Mouse (Mus musculus): Measurements from ENCODE around the gene Naxd.
"Not testable (repeated sequence)": the region's sequence is repeated elsewhere in the genome, so short reads cannot be mapped to it uniquely, and the experiment has no call there.

Naxd gene

DNA sequence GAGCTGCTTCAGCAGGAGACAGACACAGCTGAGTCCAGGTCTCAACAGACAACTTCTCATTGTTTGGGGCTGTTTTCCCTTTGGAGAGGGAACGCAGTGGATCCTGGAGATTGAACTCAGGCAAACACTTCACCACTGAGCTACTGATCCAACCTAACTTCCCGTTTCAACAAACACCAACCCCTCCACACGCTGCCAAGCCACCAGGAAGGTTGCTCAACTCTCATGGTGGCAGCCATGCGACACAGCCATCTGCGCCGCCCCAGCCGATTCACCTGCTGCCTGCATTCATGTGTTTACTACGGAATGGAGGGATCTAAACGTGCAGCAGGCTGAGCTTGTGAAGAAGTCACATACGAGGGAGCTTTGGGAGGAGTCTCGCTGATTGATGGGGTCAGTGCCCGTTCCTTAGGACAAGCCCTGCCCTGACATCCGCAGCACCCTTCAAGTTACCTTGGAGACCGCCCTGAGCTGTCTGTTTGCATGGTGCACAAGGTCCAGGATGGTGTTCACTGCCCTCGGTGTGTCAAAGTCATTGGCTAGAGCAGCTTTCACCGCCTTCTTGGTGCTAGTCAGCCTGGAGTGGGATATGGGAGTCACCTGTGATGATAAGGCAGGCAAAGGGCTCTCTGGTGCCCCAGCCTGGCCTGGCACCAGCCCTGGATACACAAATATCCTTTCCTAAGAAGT is 20.2 kb downstream of the Naxd start:
- no peak for DNase-seq

GRCm38 (mm10) chr8:11518056-11518396 is 20.7 kb downstream of the Naxd start:
- DNase-seq = no peak

DNA sequence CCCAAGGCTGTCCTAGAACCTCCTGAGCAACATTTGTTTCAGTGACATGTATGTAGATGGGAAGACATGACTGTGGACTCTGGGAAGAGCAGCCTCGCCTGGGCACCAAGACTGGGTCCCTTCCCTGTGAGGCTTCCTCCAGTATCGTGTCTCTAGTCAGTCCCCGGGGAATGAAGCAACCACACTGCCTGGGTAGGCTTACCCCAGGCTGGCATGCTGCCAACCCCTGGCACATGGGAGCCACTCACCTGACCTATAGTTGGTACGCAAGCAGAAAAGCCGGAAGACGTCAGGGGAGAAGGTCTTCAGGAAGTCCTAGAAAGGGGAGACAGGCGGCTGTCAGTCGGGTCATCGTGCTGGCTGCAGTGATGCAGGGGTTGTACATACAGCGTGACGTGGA is 21.4 kb downstream of the Naxd start:
- peak in 1 of 2 experiments; percentile 31 for DNase-seq

- DNase-seq = no peak
These were observed 26.0 kb downstream of the Naxd start for GRCm38 (mm10) chr8:11523331-11523730.

DNA sequence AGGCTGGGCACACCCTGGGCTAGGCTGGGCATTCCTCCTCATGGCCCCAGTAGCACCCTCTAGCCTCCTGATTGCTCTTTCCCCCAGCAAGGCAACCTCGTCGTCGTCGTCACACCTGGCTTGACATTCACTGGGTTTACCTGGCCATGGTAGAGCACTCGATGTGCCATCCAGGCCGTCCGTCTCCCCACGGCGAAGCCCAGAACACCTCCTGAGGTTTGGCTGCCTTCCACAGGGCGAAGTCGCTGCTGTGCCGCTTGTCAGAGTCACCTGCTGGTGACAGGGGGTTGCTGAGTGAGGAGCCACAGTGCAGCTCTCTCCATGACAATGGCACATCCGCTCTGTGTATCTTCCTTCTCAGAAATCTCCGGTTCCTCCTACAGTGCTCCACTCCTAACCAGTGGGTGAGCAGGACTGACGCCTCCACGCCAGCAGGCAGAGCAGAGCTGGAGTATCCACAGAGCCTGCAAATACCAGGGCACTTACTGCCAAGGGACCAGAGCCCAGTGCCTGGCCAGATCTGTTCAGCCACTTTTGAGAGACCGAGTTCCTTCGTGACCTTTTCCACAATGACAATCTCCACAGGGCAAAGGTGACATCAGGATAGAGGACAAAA is 33.0 kb downstream of the Naxd start:
- DNase-seq = no peak

DNA sequence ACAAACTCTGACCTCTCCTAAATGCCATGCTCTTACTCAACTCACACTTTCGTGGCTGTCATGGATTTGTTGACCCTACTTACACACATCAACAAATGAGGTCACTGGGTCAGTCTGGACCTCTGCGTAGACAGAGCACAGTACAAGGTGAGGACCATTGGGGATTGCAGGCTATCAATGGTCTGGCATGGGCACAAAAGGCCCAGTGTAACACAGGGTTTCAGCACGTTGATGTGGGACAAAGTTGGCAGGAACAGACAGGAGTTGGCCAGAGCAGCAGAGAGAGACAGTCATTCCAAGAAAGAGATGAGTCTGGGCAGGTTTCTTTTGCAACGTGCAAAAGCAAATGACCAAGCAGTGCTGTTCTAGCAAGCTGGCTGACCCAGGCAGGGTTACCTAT is 33.5 kb downstream of the Naxd start:
- DNase-seq = no peak

GRCm38 (mm10) chr8:11534494-11534893 is 37.2 kb downstream of the Naxd start:
- DNase-seq = no peak

DNA sequence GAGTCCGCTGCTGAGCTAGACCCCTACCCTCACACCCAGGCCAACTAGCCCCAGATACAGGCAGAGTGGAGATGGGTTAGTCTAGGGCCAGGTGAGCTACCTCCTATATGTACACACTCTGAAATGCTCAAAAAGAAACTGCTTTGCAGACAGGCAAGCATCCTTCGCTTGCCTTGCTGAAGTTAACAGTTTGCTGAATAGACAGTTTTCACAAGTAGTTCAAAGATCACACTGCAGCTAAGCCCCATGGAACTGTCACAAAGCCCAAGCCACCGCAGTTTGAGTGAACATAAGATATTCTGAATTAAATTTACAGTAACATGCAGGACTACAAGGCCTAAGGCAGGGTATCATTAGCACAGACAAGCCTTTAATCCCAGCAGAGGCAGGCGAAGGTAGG is 41.7 kb downstream of the Naxd start:
- DNase-seq = no peak

DNA sequence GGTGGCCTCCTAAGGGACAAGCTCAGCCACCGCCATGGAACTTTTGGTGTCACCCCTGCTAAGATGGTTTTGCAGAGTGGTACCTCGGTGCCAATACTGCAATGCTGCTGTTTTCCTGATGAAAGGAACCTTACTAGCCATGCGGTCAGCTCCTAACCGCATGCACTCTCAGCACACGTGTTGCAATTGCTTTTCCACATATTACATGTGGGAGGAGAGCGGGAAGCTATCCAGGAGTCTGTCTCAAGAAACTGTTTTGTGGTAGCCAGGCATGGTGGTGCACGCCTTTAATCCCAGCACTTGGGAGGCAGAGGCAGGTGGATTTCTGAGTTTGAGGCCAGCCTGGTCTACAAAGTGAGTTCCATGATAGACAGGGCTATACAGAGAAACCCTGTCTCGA is 42.9 kb downstream of the Naxd start:
- DNase-seq = no peak

DNA sequence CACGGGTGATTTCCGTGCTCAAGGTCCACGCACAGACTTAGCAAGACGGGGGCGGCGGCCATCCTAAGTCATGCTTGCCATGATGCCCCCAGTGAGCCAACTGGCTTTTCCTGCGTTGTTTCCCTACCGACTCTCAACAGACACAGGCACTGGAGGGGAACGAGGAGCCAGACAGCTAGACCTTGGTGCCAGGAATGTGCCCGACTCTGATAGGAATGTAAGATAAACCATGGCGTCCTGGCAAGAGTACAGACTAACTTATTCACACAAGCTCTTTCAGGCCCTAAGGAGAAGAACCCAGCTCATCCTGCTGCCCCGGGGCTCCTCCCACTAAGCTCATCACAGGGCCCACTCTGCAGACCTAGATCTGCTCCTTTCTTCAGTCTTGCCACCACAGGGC is 44.7 kb downstream of the Naxd start:
- DNase-seq = no peak

DNA sequence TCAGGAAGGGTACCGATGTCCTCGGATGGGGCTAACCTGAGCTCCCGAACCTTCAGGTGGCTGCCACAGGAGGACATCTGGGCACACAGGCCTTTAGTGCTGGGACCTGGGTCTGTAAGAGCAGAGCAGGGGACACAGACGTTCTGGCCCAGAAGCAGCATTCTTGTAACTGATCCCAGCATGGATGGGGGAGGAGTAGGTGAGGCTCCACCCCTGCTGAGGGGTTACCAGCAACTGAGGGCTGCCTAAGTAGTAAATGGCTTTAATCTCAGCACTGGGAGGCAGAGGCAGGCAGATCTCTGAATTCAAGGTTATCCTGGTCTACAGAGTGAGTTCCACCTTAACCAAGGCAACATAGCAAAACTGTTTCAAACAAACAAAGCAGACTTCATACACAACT is 45.6 kb downstream of the Naxd start:
- no peak for DNase-seq

DNA sequence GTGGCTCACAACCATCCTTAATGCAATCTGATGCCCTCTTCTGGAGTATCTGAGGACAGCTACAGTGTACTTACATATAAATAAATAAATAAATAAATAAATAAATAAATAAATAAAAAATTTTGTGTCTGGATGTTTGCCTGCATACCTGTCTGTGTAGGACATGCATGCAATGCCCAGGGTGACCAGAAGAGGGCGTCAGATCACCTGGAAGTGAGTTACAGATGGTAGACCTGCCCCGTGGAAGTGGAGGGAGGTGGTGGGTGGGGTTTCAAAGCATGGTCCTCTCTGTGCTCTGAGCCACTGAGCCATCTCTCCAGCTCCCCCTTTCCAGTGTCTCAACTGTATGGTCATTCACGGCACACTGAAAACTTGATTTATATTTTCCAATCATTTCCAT is 47.1 kb downstream of the Naxd start:
- peak; percentile 58 to 77 for DNase-seq

DNA sequence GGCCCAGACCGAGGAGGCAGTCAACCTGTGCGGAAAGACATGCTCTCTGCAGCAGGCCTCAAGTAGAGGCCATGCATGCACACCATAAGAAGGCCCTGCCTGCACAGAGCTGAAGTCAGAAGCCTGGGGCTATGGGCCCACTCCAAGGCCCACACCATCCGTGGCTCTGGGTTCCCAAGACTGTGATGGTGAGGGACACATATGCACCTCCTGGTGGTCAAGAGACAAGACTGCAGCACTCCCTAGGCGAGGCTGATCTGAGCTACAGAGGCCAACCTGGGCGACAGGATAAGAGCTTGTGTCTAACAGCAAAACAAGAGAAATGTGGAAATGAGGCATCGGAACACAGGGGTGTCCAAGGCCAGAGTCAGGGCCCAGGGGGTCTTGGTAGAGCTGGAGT is 49.8 kb downstream of the Naxd start:
- DNase-seq = no peak

GRCm38 (mm10) chr8:11549706-11550105 is 52.4 kb downstream of the Naxd start:
- DNase-seq = peak; percentile 42 to 66

- peak; percentile 93 to 95 for DNase-seq
These were observed 53.1 kb downstream of the Naxd start, which contains the start of gene Cars2 for GRCm38 (mm10) chr8:11550281-11550948. Gene Cars2, minus strand, starts transcription at chr8:11550783.

- DNase-seq = not testable (repeated sequence)
These were observed 54.2 kb downstream of the Naxd start for GRCm38 (mm10) chr8:11551497-11551896.

DNA sequence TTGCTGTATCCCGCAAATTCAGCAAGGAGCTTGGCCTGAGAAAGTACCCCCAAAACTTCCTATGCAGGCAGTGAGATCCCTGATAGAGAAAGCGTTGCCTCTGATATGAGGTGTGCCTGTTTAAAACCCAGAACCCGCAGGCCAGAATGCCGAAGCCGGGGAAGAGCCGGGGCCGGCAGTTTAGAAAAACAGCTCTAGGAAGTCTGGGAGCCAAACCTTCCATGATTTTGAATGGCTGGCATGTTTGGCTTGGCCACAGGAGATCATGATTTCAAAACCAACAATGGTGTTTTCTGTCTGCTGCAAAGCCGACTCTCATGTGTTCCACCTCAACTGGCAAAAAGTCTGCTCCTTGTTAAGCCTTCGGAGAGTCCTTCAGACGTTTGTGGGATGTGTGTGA is 55.1 kb downstream of the Naxd start:
- no peak for DNase-seq

- DNase-seq = peak; percentile 95 to 97
These were observed 57.8 kb downstream of the Naxd start, which contains the start of gene Ing1 for GRCm38 (mm10) chr8:11554799-11555719. Gene Ing1, plus strand, starts transcription at chr8:11555571.

GRCm38 (mm10) chr8:11555720-11556591 is 58.6 kb downstream of the Naxd start:
- DNase-seq = peak; percentile 99 to 100

GRCm38 (mm10) chr8:11556691-11557423 is 59.6 kb downstream of the Naxd start:
- DNase-seq = peak; percentile 66 to 70

DNA sequence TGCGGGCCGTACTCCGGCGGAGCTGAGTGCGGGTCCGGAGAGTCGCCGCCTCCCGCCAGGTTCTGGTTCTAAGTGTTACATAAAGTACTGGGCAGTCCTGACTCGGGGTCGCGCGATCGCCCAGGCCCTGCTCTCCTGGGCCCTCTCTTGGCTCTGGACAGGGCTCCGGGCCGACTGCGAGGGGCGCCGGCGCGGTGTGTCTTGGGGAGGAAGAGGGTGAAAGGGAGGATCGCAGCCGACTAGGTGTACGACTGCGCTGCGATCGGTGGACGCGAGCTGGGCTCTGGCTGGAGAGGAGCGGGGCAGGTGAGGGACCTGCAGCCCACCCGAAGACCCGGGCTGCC is 60.1 kb downstream of the Naxd start:
- DNase-seq = no peak

All from cerebellum, postnatal 25 days (tissue).